Mouse (Mus musculus) urinary bladder, adult 18-20 months (tissue): ENCODE measurements around the gene Asb2.

ENCODE experiments used
- DNase-seq, 2 experiments: peaks; one replicate each; pipeline ENCODE4 v3.0.0; 2022; ENCODE audit warnings: low spot score in 2 of 2, mixed read lengths in 2 of 2

The Asb2 gene

GRCm38 (mm10) chr12:103315831-103316545, 39.8 kb downstream of the Asb2 start:
- DNase-seq = no peak

- DNase-seq = no peak
These were observed 41.0 kb downstream of the Asb2 start for GRCm38 (mm10) chr12:103314640-103315361.

DNA sequence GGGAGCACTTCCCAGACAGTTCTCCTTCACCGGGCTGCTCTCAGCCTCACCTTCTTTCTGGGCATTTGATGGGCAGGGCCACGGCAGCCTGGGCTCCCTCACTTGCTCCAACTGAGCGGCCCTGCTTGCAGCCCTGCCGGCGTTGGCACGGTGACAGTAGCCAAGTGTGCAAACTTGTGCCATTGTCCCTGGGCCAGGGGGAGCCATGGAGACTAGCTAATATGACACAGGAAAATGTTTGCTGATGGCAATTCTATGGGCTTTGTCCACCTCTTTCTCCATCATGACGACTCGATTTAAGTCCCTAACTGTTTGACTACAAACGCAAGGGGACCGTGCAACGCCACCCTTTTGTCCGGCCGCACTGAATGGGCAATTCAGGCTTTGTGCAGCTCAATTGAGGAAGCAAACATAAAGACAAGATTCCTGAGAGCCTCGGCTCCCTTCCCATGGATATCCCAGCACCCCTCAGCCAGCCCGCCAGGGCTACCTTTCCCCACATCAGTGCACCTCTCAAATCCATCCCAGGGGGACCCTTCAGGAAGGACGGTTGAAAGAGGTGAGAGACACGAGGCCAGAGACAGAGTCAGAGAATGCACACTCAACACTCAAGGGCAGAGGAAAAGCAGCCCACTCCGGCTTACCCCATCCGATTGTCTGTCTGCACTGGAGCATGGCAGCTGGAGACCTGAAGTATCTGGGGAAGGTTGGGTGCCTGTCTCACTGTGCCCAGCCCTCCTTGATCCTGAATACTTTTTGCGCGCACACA, 41.7 kb downstream of the Asb2 start:
- no peak for DNase-seq

DNA sequence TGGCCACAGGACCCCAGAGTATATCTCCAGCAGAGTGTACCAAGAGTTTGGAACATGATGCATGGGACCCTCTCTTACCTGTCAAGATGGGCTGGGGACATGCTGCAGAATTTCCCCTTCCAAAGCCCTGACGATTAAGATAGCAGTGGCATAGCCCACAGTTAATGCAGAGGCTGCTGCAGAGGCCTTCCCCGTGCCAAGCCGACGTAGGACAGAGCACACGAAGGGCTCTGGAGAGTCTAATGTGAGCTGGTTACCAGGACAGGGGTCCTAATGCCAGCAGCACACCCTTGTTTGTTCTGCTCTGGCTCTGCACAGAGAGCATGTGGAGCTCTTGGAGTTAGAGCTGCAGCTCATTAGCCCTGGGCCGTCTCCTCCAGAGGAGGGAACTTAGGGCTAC, 42.5 kb downstream of the Asb2 start:
- DNase-seq = no peak

- DNase-seq = no peak
These were observed 43.9 kb downstream of the Asb2 start for GRCm38 (mm10) chr12:103311921-103312320.

DNA sequence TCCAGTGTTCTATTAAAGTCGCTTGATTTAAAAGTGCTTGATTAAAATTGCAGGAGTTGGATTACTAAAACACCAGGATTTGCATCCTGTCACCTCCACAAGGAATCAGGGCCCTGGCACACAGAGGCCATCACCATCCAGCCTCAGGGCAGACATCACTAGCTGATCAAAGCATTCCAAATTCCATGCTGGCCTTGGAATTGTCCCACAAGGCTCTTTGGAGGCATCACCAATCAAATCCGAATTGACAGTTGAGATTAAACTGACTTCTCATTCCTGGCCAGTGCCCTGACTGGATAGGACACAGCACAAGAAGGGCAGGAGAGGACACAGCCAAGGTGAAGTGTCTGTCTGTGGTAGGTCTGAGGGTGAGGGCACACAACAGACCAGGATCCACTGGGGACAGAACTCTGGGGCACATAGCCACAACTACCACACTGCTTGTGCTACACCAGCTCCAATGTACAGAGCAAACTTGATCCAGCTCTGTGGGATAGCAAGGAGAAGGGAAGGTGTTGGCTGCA, 45.0 kb downstream of the Asb2 start, which contains the start of gene Fam181a:
Gene Fam181a (plus strand): TSS at position 232 of the 524 bp plus-strand sequence.
- no peak for DNase-seq

DNA sequence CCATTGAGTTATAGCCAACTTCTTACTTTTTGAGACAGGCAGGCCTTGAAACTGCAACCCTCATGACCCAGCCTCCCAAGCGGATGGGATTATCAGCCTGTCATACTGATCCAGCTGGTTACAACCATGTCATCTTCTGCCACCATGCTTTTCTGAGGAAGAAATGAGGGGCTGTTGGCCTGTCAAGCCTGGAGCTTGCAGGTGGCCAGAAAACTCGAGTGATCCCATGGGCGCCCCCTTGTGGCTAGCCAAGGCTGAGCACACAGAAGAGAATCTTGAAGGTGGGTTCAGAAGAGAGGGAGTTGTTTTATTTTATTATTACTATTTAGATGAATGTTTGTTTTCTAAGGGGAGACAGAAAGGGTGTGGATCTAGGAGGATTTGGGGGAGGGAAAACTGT, 49.1 kb downstream of the Asb2 start:
- DNase-seq = no peak

GRCm38 (mm10) chr12:103306224-103306623, 49.6 kb downstream of the Asb2 start:
- DNase-seq = no peak

DNA sequence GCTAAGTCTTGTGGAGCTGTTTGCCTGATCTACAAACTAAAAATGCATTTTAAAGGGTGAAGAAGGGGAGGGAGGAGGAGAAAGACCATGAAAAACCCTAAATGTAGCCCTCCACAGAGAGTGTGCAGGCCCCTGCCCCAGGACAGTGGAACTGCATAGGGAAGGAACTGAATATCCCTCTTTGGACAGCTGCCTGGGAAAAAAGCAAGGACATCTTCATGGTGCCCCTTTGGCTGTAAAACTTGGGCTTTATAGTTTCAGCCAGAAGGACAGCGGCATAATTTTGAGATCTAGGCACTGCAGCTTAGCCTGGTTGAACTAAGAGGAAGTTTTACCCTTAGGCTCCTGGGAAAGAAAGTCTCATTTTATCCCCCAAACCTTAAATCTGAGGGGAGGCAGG, 52.8 kb downstream of the Asb2 start:
- DNase-seq = no peak

- peak in 1 of 2 experiments; percentile 36 for DNase-seq
These were observed 54.2 kb downstream of the Asb2 start for GRCm38 (mm10) chr12:103301645-103302044.

DNA sequence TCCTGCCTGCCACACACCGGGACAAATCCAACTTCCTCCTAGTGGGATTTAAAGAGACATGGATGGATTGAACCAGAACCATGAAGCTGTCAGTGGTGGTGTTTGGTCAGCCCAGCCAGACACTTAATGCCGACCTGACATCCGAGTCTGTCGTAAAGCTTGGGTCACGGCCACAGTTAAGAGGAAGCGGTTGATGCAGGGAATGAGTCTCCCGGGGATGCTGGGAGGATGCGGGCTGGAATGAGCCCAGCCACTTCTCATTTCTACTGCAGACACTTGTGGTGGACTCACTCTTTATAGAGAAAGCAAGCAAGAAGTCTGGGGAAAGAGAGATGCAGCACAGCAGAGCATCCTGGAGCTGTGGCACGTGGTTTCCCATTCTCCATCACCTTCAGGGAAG, 55.3 kb downstream of the Asb2 start:
- no peak for DNase-seq

DNA sequence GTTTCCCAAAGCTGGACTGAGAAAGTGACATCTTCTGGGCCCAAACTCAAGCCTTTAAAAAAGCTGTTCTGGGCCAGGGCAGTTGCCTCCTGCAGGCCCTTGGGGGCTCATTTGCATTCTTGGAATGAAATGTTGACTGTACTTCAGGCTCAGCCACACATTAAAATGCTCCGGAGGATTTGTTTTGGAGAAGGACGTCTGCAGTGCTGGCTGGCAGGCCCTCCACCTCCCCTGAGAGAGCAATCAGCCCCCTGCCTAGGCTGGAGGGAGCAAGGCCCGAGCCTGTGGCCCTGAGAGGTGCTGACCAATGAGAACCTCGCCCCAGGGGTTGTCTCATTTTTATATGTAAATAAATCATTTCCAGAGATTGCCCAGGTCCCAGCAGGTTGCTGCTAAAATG, 59.5 kb downstream of the Asb2 start:
- DNase-seq = no peak

GRCm38 (mm10) chr12:103292366-103292765, 63.4 kb downstream of the Asb2 start:
- no peak for DNase-seq

GRCm38 (mm10) chr12:103287276-103287675, 68.5 kb downstream of the Asb2 start:
- no peak for DNase-seq

DNA sequence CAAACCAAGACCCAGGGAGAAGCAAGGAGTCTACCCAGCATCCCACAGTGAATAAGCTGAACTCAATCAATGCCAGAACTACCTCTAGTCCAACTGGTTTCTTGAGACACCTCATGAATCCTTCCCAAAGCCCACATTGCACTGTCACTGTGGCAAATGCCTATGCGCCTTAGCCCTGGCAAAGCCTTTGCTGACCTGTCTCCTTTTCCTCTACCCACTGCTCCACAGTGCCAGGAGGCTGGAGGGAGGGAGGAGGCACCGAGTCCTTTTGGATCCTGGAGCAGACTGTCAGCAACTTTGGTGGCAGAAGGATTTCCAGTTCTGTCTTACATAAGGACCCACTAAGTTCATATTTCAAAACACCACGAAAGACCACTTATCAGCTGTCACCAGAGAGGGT, 72.4 kb downstream of the Asb2 start:
- DNase-seq = no peak

DNA sequence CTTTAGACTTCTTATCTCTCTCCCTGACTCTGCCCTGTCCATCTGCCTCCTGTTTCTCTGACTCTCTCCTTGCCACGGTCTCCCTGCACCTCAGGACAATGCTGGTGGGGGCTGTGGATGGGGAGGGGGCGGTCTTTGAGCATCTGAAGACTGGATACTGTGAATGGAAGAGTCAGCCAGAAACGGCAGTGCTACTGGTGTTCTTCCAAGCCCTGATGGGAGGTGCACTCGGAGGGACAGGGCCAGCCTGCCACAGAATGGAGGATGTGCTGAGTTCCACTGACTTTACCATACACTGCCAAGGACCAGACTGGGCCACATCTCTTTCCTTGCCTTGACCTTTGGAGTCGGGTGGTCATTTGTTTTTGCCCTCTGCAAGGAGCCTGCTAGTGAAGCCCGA, 72.9 kb downstream of the Asb2 start:
- no peak for DNase-seq

GRCm38 (mm10) chr12:103281912-103282311, 73.9 kb downstream of the Asb2 start:
- peak in 1 of 2 experiments; percentile 22 for DNase-seq

DNA sequence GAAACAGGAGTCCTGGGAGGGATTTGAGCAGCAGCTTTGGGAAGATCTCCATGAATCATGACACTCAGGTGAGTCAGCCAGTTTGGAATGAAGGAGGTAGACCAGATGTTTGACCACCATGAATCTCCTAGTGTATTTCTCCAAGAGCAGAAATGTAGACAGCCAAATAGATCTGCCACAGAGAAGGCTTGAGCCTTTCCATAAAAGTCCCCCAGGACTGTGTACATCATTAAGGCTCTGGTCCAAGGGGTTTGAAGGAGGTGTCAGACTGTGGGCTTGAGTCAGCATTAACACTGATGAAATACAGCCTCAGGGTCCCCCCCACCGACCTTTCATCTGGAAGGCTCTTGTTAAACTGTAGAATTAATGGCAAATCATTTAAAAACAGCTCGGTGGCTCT, 74.3 kb downstream of the Asb2 start:
- DNase-seq = no peak

GRCm38 (mm10) chr12:103276422-103276821, 79.4 kb downstream of the Asb2 start:
- DNase-seq = no peak

- DNase-seq = no peak
These were observed 82.1 kb downstream of the Asb2 start for GRCm38 (mm10) chr12:103273732-103274131.

GRCm38 (mm10) chr12:103273051-103273450, 82.8 kb downstream of the Asb2 start:
- DNase-seq = no peak

DNA sequence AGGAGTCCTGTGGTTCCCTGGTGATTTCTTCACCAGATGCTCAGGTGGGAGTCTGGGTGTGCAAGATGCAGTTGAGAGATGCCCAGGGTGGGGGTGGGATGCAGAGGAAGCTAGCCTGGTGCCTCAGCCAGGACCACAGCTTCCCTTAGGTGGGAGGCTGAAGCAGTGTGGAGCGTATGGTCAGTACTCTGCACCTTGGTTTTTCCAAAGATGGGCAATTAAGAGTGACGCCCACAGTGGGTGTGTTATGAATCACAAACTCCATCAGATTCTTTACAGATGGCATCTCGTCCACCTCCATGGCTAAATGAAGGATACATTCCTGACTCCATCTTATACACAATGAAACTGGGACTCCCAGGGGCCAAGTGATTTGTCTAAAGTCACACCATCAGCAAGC, 83.6 kb downstream of the Asb2 start:
- no peak for DNase-seq
